Mouse (Mus musculus) kidney, adult 2 months (tissue): Measurements from ENCODE around the gene Ttll4.
A peak's percentile ranks its signal among the peaks of the same experiment; 100 is the strongest.

Experiments
- CTCF ChIP-seq: fragments of 200-500 bp; conservative IDR thresholded peaks from 2 replicates; pipeline ENCODE4 v1.5.1; 2011; ENCODE audit warnings: low read depth, mild to moderate bottlenecking, control low read depth, low read length, moderate library complexity, mixed read lengths; ENCODE audit not compliant: insufficient read depth, insufficient read length
- POLR2A ChIP-seq: fragments of 200-500 bp; IDR thresholded peaks from one replicate; pipeline ENCODE4 v1.6.1; 2011; ENCODE audit warnings: low read depth, low read length, control low read depth

DNA sequence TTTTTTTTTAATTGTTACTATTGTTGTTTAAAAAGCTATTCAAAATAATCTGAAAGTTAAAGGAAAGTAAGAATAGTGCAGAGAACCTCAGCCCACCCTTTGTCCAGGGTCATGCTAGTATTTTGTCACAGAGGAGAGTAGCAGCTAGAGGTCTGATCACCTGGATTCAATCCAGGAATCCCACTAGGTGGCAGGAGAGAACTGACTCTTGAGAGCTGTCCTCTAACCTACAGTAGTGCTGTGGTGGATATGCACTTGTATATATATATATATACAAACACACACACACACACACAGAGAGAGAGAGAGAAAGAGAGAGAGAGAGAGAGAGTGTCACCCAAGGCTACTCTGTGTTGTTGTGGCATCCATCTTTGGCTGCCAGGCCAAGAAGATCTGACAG, 17.6 kb upstream of the Ttll4 start:
- TF ChIP-seq CTCF (peak; percentile 44), POLR2A (no peak)
